Mouse (Mus musculus) megakaryocyte progenitor cell, adult 5-6 weeks (primary cell): ENCODE results near the gene Gm28557. TPM values are rescaled to one million over a fixed set of nuclear protein-coding genes. Genes with fewer than 3 reads are reported as not detected.

Source experiments
- total RNA-seq, 2 experiments: library from RNA; stranded (forward) in 1 of 2; stranded (reverse) in 1 of 2; fragments of 157-497, 149-512 nt in 1 of 2; fragments of 200-1000 nt in 1 of 2; gene quantifications; 2 replicates each; pipeline versions ENCODE4 v1.2.3 to v1.2.4; 2015 to 2017

The Gm28557 gene
- total RNA-seq, 2 experiments from 2014 or later = 3.0 to 3.9 TPM

Other genes starting within 250 kb of the Gm28557 start
- gene Gm10767, start 203.7 kb downstream of the Gm28557 start, total RNA-seq (2015) = 1.3 and 1.4 TPM in 2 replicates
- 0.25 and 0.27 TPM in 2 replicates for gene Gm10767, start 203.7 kb downstream of the Gm28557 start, total RNA-seq (2017)
- 4.6 and 6.0 TPM in 2 replicates for gene Zfp712, start 47.4 kb downstream of the Gm28557 start, total RNA-seq (2015)
- 4.1 and 5.3 TPM in 2 replicates for gene Zfp712, start 47.4 kb downstream of the Gm28557 start, total RNA-seq (2017)
- gene Zfp708, start 10.6 kb downstream of the Gm28557 start, total RNA-seq (2015) = 5.6 and 6.9 TPM in 2 replicates
- 1.0 and 4.0 TPM in 2 replicates for gene Zfp708, start 10.6 kb downstream of the Gm28557 start, total RNA-seq (2017)
- 1.3 and 1.6 TPM in 2 replicates for gene Rslcan18, start 7.7 kb upstream of the Gm28557 start, total RNA-seq (2015)
- gene Rslcan18, start 7.7 kb upstream of the Gm28557 start, total RNA-seq (2017) = 0.20 TPM in 1 of 2 replicates, not detected in the other
- gene Zfp759, start 13.1 kb upstream of the Gm28557 start, total RNA-seq (2015) = 4.1 and 4.7 TPM in 2 replicates
- 4.3 and 8.5 TPM in 2 replicates for gene Zfp759, start 13.1 kb upstream of the Gm28557 start, total RNA-seq (2017)
- gene Rsl1, start 64.6 kb upstream of the Gm28557 start, total RNA-seq (2015) = 6.4 and 8.3 TPM in 2 replicates
- 4.9 and 7.2 TPM in 2 replicates for gene Rsl1, start 64.6 kb upstream of the Gm28557 start, total RNA-seq (2017)
- gene Zfp455, start 85.9 kb upstream of the Gm28557 start, total RNA-seq (2015) = 2.2 and 4.7 TPM in 2 replicates
- 0.58 and 3.6 TPM in 2 replicates for gene Zfp455, start 85.9 kb upstream of the Gm28557 start, total RNA-seq (2017)
- gene Zfp458, start 169.9 kb upstream of the Gm28557 start, total RNA-seq (2015) = 8.0 and 8.1 TPM in 2 replicates
- gene Zfp458, start 169.9 kb upstream of the Gm28557 start, total RNA-seq (2017) = 5.7 and 6.4 TPM in 2 replicates
- gene Zfp457, start 197.9 kb upstream of the Gm28557 start, total RNA-seq (2015) = 0.24 and 0.81 TPM in 2 replicates
- gene Zfp457, start 197.9 kb upstream of the Gm28557 start, total RNA-seq (2017) = 1.6 TPM in 1 of 2 replicates, not detected in the other
- gene Zfp595, start 224.0 kb upstream of the Gm28557 start, total RNA-seq (2015) = 5.7 and 8.7 TPM in 2 replicates
- 3.7 and 8.6 TPM in 2 replicates for gene Zfp595, start 224.0 kb upstream of the Gm28557 start, total RNA-seq (2017)